8 mouse cellular contexts compared by ENCODE assay signal in genomic region chr16:18066060-18067009, GRCm38 (mm10). TPM values are rescaled to one million over a fixed set of nuclear protein-coding genes. Genes with fewer than 3 reads are reported as not detected.
DNase-seq lines count a peak whose midpoint lies in the region; ATAC-seq lines count a peak whose summit lies in the region.

No protein-coding gene starts in this region.

- WGBS in hindbrain, embryonic 13.5 days = under 1% methylated on average over 75 of the region's 81 CpGs

- H3K4me2 ChIP-seq in hindbrain, embryonic 13.5 days = peak overlapping the region; percentile 78

- ATAC-seq in hindbrain, embryonic 13.5 days (ENCODE audit: low FRiP score) = peak; percentile 98

- peak overlapping the region; percentile 97 for H3K9ac ChIP-seq in hindbrain, embryonic 13.5 days

- H3K4me1 ChIP-seq in hindbrain, embryonic 13.5 days (replicated peaks) = peaks cover 47% of the 10 kb centered on the region

- DNase-seq in R1 (ENCODE audit: low read depth, low spot score) = peak; percentile 91
- peak; percentile 96 to 98 for DNase-seq in cerebellum, postnatal 14 days
- peak; percentile 82 to 93 for DNase-seq in frontal cortex, postnatal 14 days (ENCODE audit: low spot score in 2 of 2)
- DNase-seq in layer of hippocampus, postnatal 25 days (ENCODE audit: extremely low spot score in 1 of 2, low spot score in 1 of 2) = peak; percentile 93 to 96
- peak; percentile 96 for DNase-seq in lung, postnatal 14 days
- DNase-seq in ovary, postnatal 36 days (ENCODE audit: low spot score) = peak; percentile 96
- DNase-seq in thymus, postnatal 14 days = peak; percentile 98

- peak overlapping the region; percentile 98 for H3K27ac ChIP-seq in hindbrain, embryonic 13.5 days

- H3K9me3 ChIP-seq in hindbrain, embryonic 13.5 days = no peaks in the 10 kb centered on the region

- peaks cover 28% of the 10 kb centered on the region for H3K36me3 ChIP-seq in hindbrain, embryonic 13.5 days

- H3K4me3 ChIP-seq in hindbrain, embryonic 13.5 days = peak overlapping the region; percentile 94

- no peaks in the 10 kb centered on the region for H3K27me3 ChIP-seq in hindbrain, embryonic 13.5 days

RNA-seq across cellular contexts. Expression of gene Dgcr6, which starts 13.7 kb away (rescaled TPM):
- polyA plus RNA-seq in hindbrain, embryonic 13.5 days (2015; fragmentation: Nextera tagmentation; extraction: Ambion mirVana) = 167 and 179 TPM in 2 replicates
- 10 to 100 TPM; 76.0 to 85.6 TPM for total RNA-seq in layer of hippocampus, postnatal 25 days (2021)

RNA-seq across cellular contexts. Expression of gene Prodh, which starts 23.7 kb away (rescaled TPM):
- 4.8 TPM in 2 replicates for polyA plus RNA-seq in hindbrain, embryonic 13.5 days (2015; fragmentation: Nextera tagmentation; extraction: Ambion mirVana)
- total RNA-seq in layer of hippocampus, postnatal 25 days (2021) = 10 to 100 TPM; 37.2 to 38.6 TPM

Comparison
In these comparisons a context has a peak if more than half of its experiments do, and no peak if none do; other contexts are left out.
1. Peak in every context shown above with its lines: DNase-seq, ATAC-seq, H3K4me3 ChIP-seq and H3K27ac ChIP-seq.